Mouse (Mus musculus) E14TG2a.4 (cell line): ENCODE measurements around the gene Capn1.

ENCODE experiments used
- H3K27me3 ChIP-seq: 2 replicates; pipeline ENCODE4 v1.6.1; 2014; ENCODE audit warnings: low read length, control low read depth; ENCODE audit not compliant: insufficient read depth
- H3K36me3 ChIP-seq: 2 replicates; pipeline ENCODE4 v1.6.1; 2014; ENCODE audit warnings: low read length, control low read depth; ENCODE audit not compliant: insufficient read depth
- H3K4me1 ChIP-seq: replicated peaks from 2 replicates; pipeline ENCODE4 v1.6.1; 2014; ENCODE audit warnings: low read depth, low read length, control low read depth
- H3K4me3 ChIP-seq: replicated peaks from 2 replicates; pipeline ENCODE4 v1.5.1; 2014; ENCODE audit warnings: mild to moderate bottlenecking, low read length
- H3K9me3 ChIP-seq: 2 replicates; pipeline ENCODE4 v1.6.1; 2014; ENCODE audit warnings: low read length, control low read depth
- CTCF ChIP-seq: conservative IDR thresholded peaks from 2 replicates; pipeline ENCODE4 v1.5.1; 2014; ENCODE audit warnings: low read length
- NANOG ChIP-seq: IDR thresholded peaks from 2 replicates; pipeline ENCODE4 v1.6.1; 2014; ENCODE audit warnings: borderline replicate concordance, low read length, mixed read lengths
- POU5F1 ChIP-seq: IDR thresholded peaks from 2 replicates; pipeline ENCODE4 v1.6.1; 2014; ENCODE audit warnings: low read length, borderline replicate concordance

Gene Capn1

DNA sequence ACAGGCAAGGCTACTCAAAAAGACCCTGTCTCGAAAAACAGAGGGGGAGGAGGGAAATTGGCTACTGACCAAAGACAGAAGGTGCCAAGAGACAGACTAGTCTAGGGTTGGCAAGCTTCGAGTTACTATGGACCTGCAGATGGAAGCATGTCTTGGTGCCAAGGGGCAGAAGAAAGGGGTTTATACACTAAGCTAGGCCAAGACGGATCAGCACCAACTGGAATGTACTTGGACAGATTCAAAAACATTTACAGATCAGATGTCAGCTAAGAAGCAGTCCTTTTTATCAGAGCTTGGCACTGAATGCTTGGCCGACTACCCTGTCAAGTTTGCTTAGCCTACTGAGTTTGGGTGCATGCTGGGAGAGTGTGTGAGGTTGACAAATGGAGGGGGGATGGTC, 40.0 kb downstream of the Capn1 start:
- Histone ChIP-seq H3K9me3 (no peaks in the 10 kb centered on the region), H3K27me3 (0 out of 2 replicates have a peak, but pooled peaks cover 3% of the 10 kb centered on the region), H3K4me1 (peaks cover 9% of the 10 kb centered on the region), H3K4me3 (no peak overlapping the region), H3K36me3 (no peaks in the 10 kb centered on the region)
- no peak for TF ChIP-seq POU5F1
- no peak for TF ChIP-seq CTCF
- no peak for TF ChIP-seq NANOG

GRCm38 (mm10) chr19:5975112-5975511, 40.6 kb downstream of the Capn1 start:
- Histone ChIP-seq H3K4me3 (no peak overlapping the region), H3K9me3 (no peaks in the 10 kb centered on the region), H3K27me3 (0 out of 2 replicates have a peak, but pooled peaks cover 3% of the 10 kb centered on the region), H3K4me1 (peaks cover 3% of the 10 kb centered on the region), H3K36me3 (no peaks in the 10 kb centered on the region)
- TF ChIP-seq NANOG = no peak
- no peak for TF ChIP-seq POU5F1
- TF ChIP-seq CTCF = no peak

- TF ChIP-seq CTCF (no peak), NANOG (no peak), POU5F1 (no peak)
- Histone ChIP-seq H3K9me3 (no peaks in the 10 kb centered on the region), H3K4me3 (no peak overlapping the region), H3K4me1 (peaks cover 44% of the 10 kb centered on the region), H3K27me3 (0 out of 2 replicates have a peak, but pooled peaks cover 3% of the 10 kb centered on the region), H3K36me3 (peaks cover under 1% of the 10 kb centered on the region)
Measured at GRCm38 (mm10) chr19:5967664-5968063, 48.0 kb downstream of the Capn1 start.

GRCm38 (mm10) chr19:5966786-5967185, 48.9 kb downstream of the Capn1 start:
- TF ChIP-seq NANOG = no peak
- no peak for TF ChIP-seq CTCF
- no peak for TF ChIP-seq POU5F1

DNA sequence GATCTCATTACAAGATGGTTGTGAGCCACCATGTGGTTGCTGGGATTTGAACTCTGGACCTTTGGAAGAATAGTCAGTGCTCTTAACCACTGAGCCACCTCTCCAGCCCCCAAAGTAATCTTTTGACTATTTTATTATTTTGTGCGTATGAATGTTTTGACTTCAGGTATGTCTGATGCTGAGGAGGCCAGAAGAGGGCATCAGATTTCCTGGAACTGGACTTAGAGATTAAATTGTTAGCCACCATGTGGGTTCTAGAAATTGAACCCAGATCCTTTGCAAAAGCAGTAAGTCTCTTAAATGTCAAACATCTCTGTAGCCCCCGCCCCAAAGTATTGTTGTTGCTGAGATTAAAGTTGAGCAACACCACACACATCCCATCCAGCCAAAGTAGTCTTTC, 49.8 kb downstream of the Capn1 start:
- TF ChIP-seq NANOG = no peak
- no peak for TF ChIP-seq POU5F1
- TF ChIP-seq CTCF = no peak
- Histone ChIP-seq H3K4me3 (no peak overlapping the region), H3K9me3 (no peaks in the 10 kb centered on the region), H3K4me1 (peaks cover 59% of the 10 kb centered on the region), H3K27me3 (no peaks in the 10 kb centered on the region), H3K36me3 (peaks cover 15% of the 10 kb centered on the region)

More at GRCm38 (mm10) chr19:5966786-5967185, 48.9 kb downstream of the Capn1 start:
- no peaks in the 10 kb centered on the region for H3K9me3 ChIP-seq
- 0 out of 2 replicates have a peak, but pooled peaks cover 3% of the 10 kb centered on the region for H3K27me3 ChIP-seq
- peaks cover 6% of the 10 kb centered on the region for H3K36me3 ChIP-seq
- H3K4me1 ChIP-seq = peaks cover 50% of the 10 kb centered on the region
- H3K4me3 ChIP-seq = peak overlapping the region; percentile 29; the same call in 1 of the 2 replicates

DNA sequence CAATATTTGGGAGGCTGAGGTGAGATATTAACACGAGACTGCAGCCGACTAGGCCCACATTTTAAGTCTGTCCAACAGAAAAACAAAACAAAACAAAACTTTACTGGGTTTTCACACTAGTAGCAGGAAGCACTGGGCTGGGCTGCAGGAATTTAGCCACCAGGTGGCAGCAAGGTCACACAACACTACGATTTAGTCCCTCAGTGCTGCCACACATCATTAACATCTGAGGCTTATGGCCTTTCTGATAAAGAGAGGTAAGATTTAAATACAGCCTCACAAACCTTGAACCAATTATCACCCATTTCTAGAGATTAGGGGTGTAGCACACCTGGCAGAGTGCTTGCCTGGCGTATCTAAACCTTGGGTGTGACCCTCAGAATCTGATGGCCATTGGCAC, 50.4 kb downstream of the Capn1 start:
- TF ChIP-seq CTCF (peak; percentile 86), POU5F1 (no peak), NANOG (no peak)
- H3K4me3 ChIP-seq = no peak overlapping the region

GRCm38 (mm10) chr19:5964804-5965203, 50.9 kb downstream of the Capn1 start:
- Histone ChIP-seq H3K27me3 (no peaks in the 10 kb centered on the region), H3K9me3 (no peaks in the 10 kb centered on the region), H3K4me3 (peak overlapping the region; percentile 93), H3K36me3 (peaks cover 26% of the 10 kb centered on the region), H3K4me1 (peaks cover 60% of the 10 kb centered on the region)
- no peak for TF ChIP-seq NANOG
- TF ChIP-seq POU5F1 = no peak
- no peak for TF ChIP-seq CTCF

More for the DNA sequence above, 50.4 kb downstream of the Capn1 start:
- Histone ChIP-seq H3K36me3 (peaks cover 21% of the 10 kb centered on the region), H3K9me3 (no peaks in the 10 kb centered on the region), H3K4me1 (peaks cover 60% of the 10 kb centered on the region), H3K27me3 (no peaks in the 10 kb centered on the region)

DNA sequence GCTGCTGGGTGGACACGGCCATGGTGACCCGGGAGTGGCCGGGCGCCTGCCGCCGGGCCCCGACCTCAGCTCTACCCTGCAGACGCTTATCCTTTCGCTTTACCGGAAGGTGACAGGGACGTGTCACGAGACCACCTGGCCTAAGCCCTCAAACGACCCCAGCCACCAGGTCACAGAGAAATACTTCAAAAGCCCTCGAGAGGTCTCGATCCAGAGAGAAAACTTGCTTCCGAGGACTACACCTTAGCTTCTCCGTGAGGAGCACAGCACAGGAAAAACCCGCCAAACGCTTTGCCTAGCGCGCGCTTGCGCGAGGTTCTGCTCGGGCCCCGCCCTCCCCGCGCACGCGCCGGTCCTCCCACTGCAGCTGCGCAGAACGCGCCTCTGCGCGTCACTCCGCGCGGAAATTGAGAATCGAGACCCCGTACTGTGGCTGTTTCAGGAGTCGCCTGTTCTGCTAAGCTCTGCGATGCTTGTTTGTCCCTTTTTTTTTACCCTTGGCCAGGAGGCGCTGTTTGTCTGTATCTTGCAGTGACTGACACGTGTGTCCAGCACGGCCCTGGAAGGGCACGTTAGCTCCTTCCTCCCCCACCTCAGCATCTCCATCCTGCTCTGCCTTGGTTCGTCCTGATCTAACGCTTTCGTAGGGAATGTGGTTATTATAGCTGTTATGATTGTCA, 51.7 kb downstream of the Capn1 start, which contains the start of gene Pola2:
Pola2 (minus strand) TSS at position 320 of the 680 bp plus-strand sequence.
- Histone ChIP-seq H3K4me3 (peak within 1 kb of the TSS; percentile 93), H3K27me3 (no peaks in the 10 kb centered on the region), H3K4me1 (peaks cover 63% of the 10 kb centered on the region), H3K36me3 (peaks cover 33% of the 10 kb centered on the region), H3K9me3 (no peaks in the 10 kb centered on the region)
- TF ChIP-seq CTCF = no peak
- TF ChIP-seq NANOG = no peak
- TF ChIP-seq POU5F1 = no peak
